Mouse (Mus musculus): ENCODE measurements around the gene Rps28.

- TF ChIP-seq CTCF (IDR thresholded peaks at IDR 0.05; ENCODE audit: borderline replicate concordance, insufficient read depth, low read depth, low read length) (no peak), POLR2A (IDR thresholded peaks at IDR 0.05; ENCODE audit: borderline replicate concordance, insufficient read depth, low read length) (no peak)
Measured at GRCm38 (mm10) chr17:33773426-33773825, 50.9 kb downstream of the Rps28 start.
